Mouse (Mus musculus): ENCODE measurements around the gene Ube2e2. TPM values are rescaled to one million over a fixed set of nuclear protein-coding genes. Genes with fewer than 3 reads are reported as not detected.

The Ube2e2 gene
- polyA plus RNA-seq (2017; shearing (Covaris generic)) = 7.5 TPM

GRCm38 (mm10) chr14:18893947-18894445 lies at the start of gene Ube2e2:
Ube2e2 (minus strand) TSS chr14:18894267.

